8 mouse cellular contexts compared by ENCODE assay signal in the genomic region with DNA sequence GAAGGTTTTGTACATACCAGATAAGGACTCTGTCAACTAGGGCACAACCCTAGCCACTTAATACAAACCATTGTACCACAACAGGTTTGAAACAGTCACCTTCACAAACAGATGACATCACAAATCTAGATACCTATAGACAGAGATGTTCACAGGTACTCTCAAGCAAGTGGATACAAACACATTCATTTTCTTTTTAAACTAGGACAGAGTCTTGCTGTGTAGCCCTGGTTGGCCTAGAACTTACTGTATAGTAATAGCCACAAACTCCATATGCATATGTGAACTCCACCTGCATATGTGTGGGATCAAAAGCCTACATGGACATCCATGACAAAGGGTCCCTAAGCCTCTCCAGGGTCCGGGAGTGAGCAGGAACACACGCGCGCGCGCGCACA. TPM values are rescaled to one million over a fixed set of nuclear protein-coding genes. Genes with fewer than 3 reads are reported as not detected.
A peak's percentile ranks its signal among the peaks of the same experiment; 100 is the strongest.
DNase-seq lines count a peak whose midpoint lies in the region; ATAC-seq and TF ChIP-seq lines count a peak whose summit lies in the region.

A gene (plus strand): TSS at position 301 of the 398 bp plus-strand sequence.

- WGBS in stomach, embryonic 15.5 days = 9% methylated on average over 7 of the region's 7 CpGs

- DNase-seq in frontal cortex, adult 2 months (ENCODE audit: extremely low spot score in 1 of 2, low spot score in 1 of 2) = no peak
- no peak for DNase-seq in frontal cortex, postnatal 10 days (ENCODE audit: low spot score in 2 of 2)
- DNase-seq in testis, postnatal 14 days (ENCODE audit: low spot score) = no peak
- no peak for DNase-seq in left cerebral cortex, postnatal 4 days
- DNase-seq in cerebellum, adult 11-12 months = no peak
- no peak for DNase-seq in urinary bladder, postnatal 25 days (ENCODE audit: low spot score)

- H3K9me3 ChIP-seq in stomach, embryonic 15.5 days = no peaks in the 10 kb centered on the region

- peak within 1 kb of the TSS; percentile 33 for H3K27ac ChIP-seq in testis, adult 2 months (ENCODE audit: control insufficient read depth, insufficient read depth, low read depth, low read length)
- peak within 1 kb of the TSS; percentile 88 for H3K27ac ChIP-seq in stomach, embryonic 15.5 days

- no peaks in the 10 kb centered on the region for H3K36me3 ChIP-seq in testis, adult 2 months (ENCODE audit: control insufficient read depth, insufficient read depth, low read length)
- no peaks in the 10 kb centered on the region for H3K36me3 ChIP-seq in stomach, embryonic 15.5 days

- 0 out of 2 replicates have a peak, but pooled peaks have one; percentile 0 for ATAC-seq in stomach, embryonic 15.5 days (ENCODE audit: insufficient read depth, low FRiP score, low read depth)

- TF ChIP-seq CTCF in testis, adult 2 months (IDR thresholded peaks at IDR 0.05; ENCODE audit: control insufficient read depth, insufficient read depth, insufficient replicate concordance, low read depth, low read length) = no peak

- H3K9ac ChIP-seq in stomach, embryonic 15.5 days = peak within 1 kb of the TSS; percentile 56

- H3K27me3 ChIP-seq in testis, adult 2 months (ENCODE audit: control insufficient read depth, insufficient read depth, low read length) = no peaks in the 10 kb centered on the region
- no peaks in the 10 kb centered on the region for H3K27me3 ChIP-seq in stomach, embryonic 15.5 days (replicated peaks)

- no peak for TF ChIP-seq POLR2A in testis, adult 2 months (IDR thresholded peaks at IDR 0.05; ENCODE audit: control insufficient read depth, low read depth, low read length)

- H3K4me1 ChIP-seq in testis, adult 2 months (ENCODE audit: control insufficient read depth, insufficient read depth, low read length) = peaks cover 7% of the 10 kb centered on the region
- no peaks in the 10 kb centered on the region for H3K4me1 ChIP-seq in stomach, embryonic 15.5 days

- peak within 1 kb of the TSS; percentile 83 for H3K4me3 ChIP-seq in testis, adult 2 months (ENCODE audit: control insufficient read depth, low read depth, low read length)
- peak within 1 kb of the TSS; percentile 67 for H3K4me3 ChIP-seq in stomach, embryonic 15.5 days (replicated peaks)

- intact Hi-C loops in left cerebral cortex, postnatal 4 days (cut with DNase I) = no loop called here

- H3K4me2 ChIP-seq in stomach, embryonic 15.5 days = peak within 1 kb of the TSS; percentile 90

RNA-seq across cellular contexts. Expression of the gene that starts here (rescaled TPM):
- 31.7 and 32.7 TPM in 2 replicates for polyA plus RNA-seq in frontal cortex, adult 2 months (2012; rRNA removed)
- 28.7 and 34.4 TPM in 2 replicates for polyA plus RNA-seq in testis, adult 2 months (2012; rRNA removed)
- total RNA-seq in left cerebral cortex, postnatal 4 days (2021) = 100 to 1,000 TPM; 109 to 118 TPM
- polyA plus RNA-seq in stomach, embryonic 15.5 days (2015; fragmentation: Nextera tagmentation; extraction: Ambion mirVana) = 16.7 and 17.2 TPM in 2 replicates
